Mouse (Mus musculus) limb, embryonic 12.5 days (tissue): ENCODE data around the gene Cisd3. TPM values are rescaled to one million over a fixed set of nuclear protein-coding genes. Genes with fewer than 3 reads are reported as not detected.
A peak's percentile ranks its signal among the peaks of the same experiment; 100 is the strongest.
"Not testable (repeated sequence)": the region's sequence is repeated elsewhere in the genome, so short reads cannot be mapped to it uniquely, and the experiment has no call there.

Source experiments
- ATAC-seq: fragments of 200-750 bp; cut with Nextera tagmentation; 2 replicates; pipeline ENCODE4 v1.8.0; 2017; ENCODE audit warnings: low read depth, moderate TSS enrichment; ENCODE audit not compliant: insufficient number of reproducible peaks, insufficient read depth, low FRiP score, low TSS enrichment
- H3K27ac ChIP-seq: fragments of 300-500 bp; sonication (generic); 2 replicates; pipeline ENCODE4 v1.5.1; 2016; ENCODE audit warnings: mild to moderate bottlenecking, moderate library complexity
- H3K27me3 ChIP-seq: fragments of 300-500 bp; sonication (generic); 2 replicates; pipeline ENCODE4 v1.6.1; 2016; ENCODE audit warnings: mild to moderate bottlenecking, moderate library complexity
- H3K36me3 ChIP-seq: fragments of 300-500 bp; sonication (generic); 2 replicates; pipeline ENCODE4 v1.6.1; 2016; ENCODE audit warnings: mild to moderate bottlenecking, moderate library complexity
- H3K4me1 ChIP-seq: fragments of 300-500 bp; sonication (generic); replicated peaks from 2 replicates; pipeline ENCODE4 v1.6.1; 2016
- H3K4me2 ChIP-seq: fragments of 300-500 bp; sonication (generic); 2 replicates; pipeline ENCODE4 v1.6.1; 2016; ENCODE audit warnings: mild to moderate bottlenecking, moderate library complexity
- H3K4me3 ChIP-seq: fragments of 300-500 bp; sonication (generic); replicated peaks from 2 replicates; pipeline ENCODE4 v1.5.1; 2016; ENCODE audit warnings: mild to moderate bottlenecking
- H3K9ac ChIP-seq: fragments of 300-500 bp; sonication (generic); replicated peaks from 2 replicates; pipeline ENCODE4 v1.6.1; 2016; ENCODE audit warnings: mild to moderate bottlenecking, moderate library complexity
- H3K9me3 ChIP-seq: fragments of 300-500 bp; sonication (generic); 2 replicates; pipeline ENCODE4 v1.6.1; 2016; ENCODE audit warnings: mild to moderate bottlenecking, moderate library complexity
- WGBS: fragments of 180-500 bp; shearing (Covaris S2); methylation state at CpG from one replicate; pipeline ENCODE4 v1.1.7; 2016; 5-methylcytosine and 5-hydroxymethylcytosine counted together
- polyA plus RNA-seq: library from polyadenylated mRNA; unstranded; fragments of >200 nt; fragmentation: Nextera tagmentation; extraction: Ambion mirVana; gene quantifications from 2 replicates; pipeline ENCODE4 v1.2.1, GENCODE M21; 2016

Gene Cisd3
- polyA plus RNA-seq, 1 experiment from 2014 or later: 10.0 TPM

- WGBS: under 1% methylated on average over 81 of the region's 85 CpGs
- H3K27me3 ChIP-seq: no peaks in the 10 kb centered on the region
- H3K4me1 ChIP-seq: peaks cover 56% of the 10 kb centered on the region
- H3K4me2 ChIP-seq: peak within 1 kb of the TSS; percentile 88
- ATAC-seq: no peak
- H3K9ac ChIP-seq: peak within 1 kb of the TSS; percentile 91
- H3K9me3 ChIP-seq: no peaks in the 10 kb centered on the region
- H3K27ac ChIP-seq: peak within 1 kb of the TSS; percentile 97
- peaks cover 3% of the 10 kb centered on the region; the same call in 1 of the 2 replicates for H3K36me3 ChIP-seq
- peak within 1 kb of the TSS; percentile 85 for H3K4me3 ChIP-seq
Observed at GRCm38 (mm10) chr11:97700003-97700745, 14.5 kb downstream of the Cisd3 start, which contains the start of gene Pcgf2. TSS of gene Pcgf2 (minus strand) at chr11:97700497.

- Histone ChIP-seq H3K9me3 (no peaks in the 10 kb centered on the region), H3K4me3 (peak overlapping the region; percentile 85), H3K27ac (peak overlapping the region; percentile 97), H3K27me3 (no peaks in the 10 kb centered on the region), H3K4me1 (peaks cover 48% of the 10 kb centered on the region), H3K36me3 (peaks cover 3% of the 10 kb centered on the region; the same call in 1 of the 2 replicates), H3K9ac (peak overlapping the region; percentile 91), H3K4me2 (peak overlapping the region; percentile 88)
- no peak for ATAC-seq
- 16% methylated on average over 30 of the region's 30 CpGs for WGBS
Observed at GRCm38 (mm10) chr11:97700746-97701580, 15.3 kb downstream of the Cisd3 start.

- Histone ChIP-seq H3K36me3 (peaks cover 11% of the 10 kb centered on the region), H3K27me3 (no peaks in the 10 kb centered on the region), H3K4me3 (peak overlapping the region; percentile 85), H3K4me2 (peak overlapping the region; percentile 88), H3K9ac (0 out of 2 replicates have a peak overlapping the region, but pooled peaks have one; percentile 91), H3K4me1 (peaks cover 40% of the 10 kb centered on the region), H3K9me3 (no peaks in the 10 kb centered on the region), H3K27ac (peak overlapping the region; percentile 87; the same call in 1 of the 2 replicates)
- 55% methylated on average over 15 of the region's 15 CpGs for WGBS
- no peak for ATAC-seq
Observed at GRCm38 (mm10) chr11:97701581-97702392, 16.2 kb downstream of the Cisd3 start.

- H3K9ac ChIP-seq: peak overlapping the region; percentile 60
- H3K27me3 ChIP-seq: no peaks in the 10 kb centered on the region
- under 1% methylated on average over 24 of the region's 24 CpGs for WGBS
- H3K27ac ChIP-seq: peak overlapping the region; percentile 87
- peaks cover 17% of the 10 kb centered on the region for H3K36me3 ChIP-seq
- no peak for ATAC-seq
- peaks cover 34% of the 10 kb centered on the region for H3K4me1 ChIP-seq
- peak overlapping the region; percentile 82 for H3K4me3 ChIP-seq
- no peaks in the 10 kb centered on the region for H3K9me3 ChIP-seq
- H3K4me2 ChIP-seq: peak overlapping the region; percentile 88
Observed at GRCm38 (mm10) chr11:97702393-97702745, 16.7 kb downstream of the Cisd3 start.

GRCm38 (mm10) chr11:97703039-97703826, 17.6 kb downstream of the Cisd3 start, which contains the start of gene Psmb3:
TSS of gene Psmb3 (plus strand) at chr11:97703399.
- Histone ChIP-seq H3K4me2 (peak within 1 kb of the TSS; percentile 88), H3K36me3 (peaks cover 26% of the 10 kb centered on the region), H3K27me3 (no peaks in the 10 kb centered on the region), H3K27ac (peak within 1 kb of the TSS; percentile 87), H3K9me3 (no peaks in the 10 kb centered on the region), H3K4me1 (peaks cover 26% of the 10 kb centered on the region), H3K4me3 (peak within 1 kb of the TSS; percentile 82), H3K9ac (peak within 1 kb of the TSS; percentile 78)
- WGBS: under 1% methylated on average over 35 of the region's 35 CpGs
- peak; percentile 90 for ATAC-seq

GRCm38 (mm10) chr11:97710067-97710466, 24.4 kb downstream of the Cisd3 start:
- H3K4me1 ChIP-seq, H3K9me3 ChIP-seq, H3K27me3 ChIP-seq, H3K9ac ChIP-seq, ATAC-seq, H3K4me3 ChIP-seq, H3K4me2 ChIP-seq, H3K27ac ChIP-seq: not testable (repeated sequence)
- 74% methylated on average over 2 of the region's 2 CpGs for WGBS
- peaks cover 83% of the 10 kb centered on the region for H3K36me3 ChIP-seq

- no peak overlapping the region for H3K4me3 ChIP-seq
- H3K4me2 ChIP-seq: no peak overlapping the region
- no peak overlapping the region for H3K27ac ChIP-seq
- H3K27me3 ChIP-seq: no peaks in the 10 kb centered on the region
- no peak overlapping the region for H3K9ac ChIP-seq
- H3K9me3 ChIP-seq: no peaks in the 10 kb centered on the region
- no peaks in the 10 kb centered on the region for H3K4me1 ChIP-seq
- peak; percentile 2; the same call in 1 of the 2 replicates for ATAC-seq
- 81% methylated on average over 13 of the region's 13 CpGs for WGBS
- peaks cover 87% of the 10 kb centered on the region for H3K36me3 ChIP-seq
Observed at GRCm38 (mm10) chr11:97711200-97711900, 25.7 kb downstream of the Cisd3 start.

GRCm38 (mm10) chr11:97712286-97712685, 26.7 kb downstream of the Cisd3 start:
- H3K27me3 ChIP-seq: no peaks in the 10 kb centered on the region
- no peaks in the 10 kb centered on the region for H3K9me3 ChIP-seq
- H3K4me2 ChIP-seq: no peak overlapping the region
- no peaks in the 10 kb centered on the region for H3K4me1 ChIP-seq
- WGBS: 89% methylated on average over 15 of the region's 15 CpGs
- no peak for ATAC-seq
- H3K9ac ChIP-seq: no peak overlapping the region
- no peak overlapping the region for H3K4me3 ChIP-seq
- no peak overlapping the region for H3K27ac ChIP-seq
- peaks cover 86% of the 10 kb centered on the region for H3K36me3 ChIP-seq

GRCm38 (mm10) chr11:97713896-97714295, 28.3 kb downstream of the Cisd3 start:
- Histone ChIP-seq H3K4me2 (no peak overlapping the region), H3K9me3 (no peaks in the 10 kb centered on the region), H3K9ac (no peak overlapping the region), H3K4me3 (no peak overlapping the region), H3K27me3 (no peaks in the 10 kb centered on the region), H3K4me1 (no peaks in the 10 kb centered on the region), H3K36me3 (peaks cover 86% of the 10 kb centered on the region), H3K27ac (no peak overlapping the region)
- ATAC-seq: no peak
- WGBS: 91% methylated on average over 8 of the region's 8 CpGs

GRCm38 (mm10) chr11:97714356-97714755, 28.7 kb downstream of the Cisd3 start:
- Histone ChIP-seq H3K4me2 (no peak overlapping the region), H3K36me3 (peaks cover 86% of the 10 kb centered on the region), H3K9me3 (no peaks in the 10 kb centered on the region), H3K9ac (no peak overlapping the region), H3K4me3 (no peak overlapping the region), H3K4me1 (no peaks in the 10 kb centered on the region), H3K27me3 (no peaks in the 10 kb centered on the region), H3K27ac (no peak overlapping the region)
- no peak for ATAC-seq
- WGBS: 98% methylated on average over 3 of the region's 3 CpGs
